Mouse (Mus musculus) G1E-ER4 (cell line): ENCODE measurements around the gene 2610028H24Rik. TPM values are rescaled to one million over a fixed set of nuclear protein-coding genes. Genes with fewer than 3 reads are reported as not detected.

Experiments
- GATA1 ChIP-seq: IDR thresholded peaks from one replicate; pipeline ENCODE4 v1.8.0; 2012; ENCODE audit warnings: low read length, inconsistent platforms
- polyA plus RNA-seq: library from polyadenylated mRNA; stranded (reverse); fragments of >175 nt; gene quantifications from 2 replicates; pipeline ENCODE4 v1.2.3, GENCODE M21; 2012

2610028H24Rik gene
- polyA plus RNA-seq, result 0.04 TPM in 1 of 2 replicates, not detected in the other

GRCm38 (mm10) chr10:76448851-76449250 is at the start of gene 2610028H24Rik:
Gene 2610028H24Rik (plus strand): TSS chr10:76449081.
- TF ChIP-seq GATA1, result no peak

DNA sequence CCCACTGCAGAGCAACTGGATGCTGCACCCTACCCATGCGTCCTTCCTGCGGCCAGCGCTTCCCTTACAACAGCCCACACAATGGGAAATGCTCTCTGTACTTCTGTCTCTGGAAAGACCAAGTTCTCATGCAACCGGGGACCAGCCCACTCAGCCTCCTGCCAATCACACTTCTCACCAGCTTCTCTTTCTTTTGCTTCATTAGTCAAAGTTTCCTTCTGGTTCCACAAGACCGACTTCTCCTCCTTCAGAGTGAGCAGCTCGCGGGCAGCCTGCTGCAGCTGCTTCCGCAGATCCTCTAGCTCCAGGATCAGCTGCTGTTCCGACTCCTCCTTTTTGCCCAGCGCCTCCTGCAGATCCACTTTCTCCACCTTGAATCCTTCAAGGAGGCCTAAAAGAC is 40.4 kb upstream of the 2610028H24Rik start:
- TF ChIP-seq GATA1, result no peak

DNA sequence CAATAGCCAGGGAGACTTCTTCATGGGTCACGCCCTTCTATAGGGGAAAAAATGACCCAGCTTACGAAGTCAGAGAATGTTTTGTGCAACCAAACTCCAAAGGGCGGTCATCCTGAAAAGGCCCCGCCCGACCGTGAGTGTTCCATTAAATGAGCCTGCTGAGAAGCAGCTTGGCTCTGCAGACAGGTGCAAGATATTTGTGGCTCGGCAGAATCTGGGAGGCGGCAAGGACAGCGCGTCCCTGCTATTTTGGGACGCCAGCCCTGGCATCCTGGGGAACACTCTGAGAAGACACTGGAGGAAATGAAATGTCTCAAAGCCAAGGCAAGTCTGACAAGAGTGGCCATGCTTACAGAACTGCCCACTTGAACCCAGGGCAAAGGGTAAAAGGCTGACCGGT is 32.1 kb upstream of the 2610028H24Rik start:
- TF ChIP-seq GATA1, result no peak

DNA sequence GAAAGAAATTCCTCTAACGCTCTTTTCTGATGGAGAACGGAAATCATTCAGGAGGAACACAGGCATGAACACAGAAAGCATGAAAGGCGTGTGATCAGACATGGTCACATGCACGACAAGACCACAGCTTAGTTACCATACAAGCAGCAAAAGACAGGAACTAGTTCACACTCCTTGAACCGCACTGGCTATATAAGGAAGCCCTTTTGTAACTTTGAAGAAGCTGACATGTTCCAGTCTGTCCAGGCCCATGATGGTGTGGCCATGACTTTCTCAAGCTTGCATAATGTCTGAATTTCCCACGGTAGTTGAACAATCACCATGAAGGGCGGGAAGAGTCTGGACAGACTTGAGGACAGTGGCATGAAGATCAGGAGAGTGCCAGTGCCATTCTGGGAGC is 23.2 kb upstream of the 2610028H24Rik start:
- no peak for TF ChIP-seq GATA1

- TF ChIP-seq GATA1, result no peak
These were observed 15.0 kb upstream of the 2610028H24Rik start for GRCm38 (mm10) chr10:76433925-76434324.

- TF ChIP-seq GATA1, result no peak
These were observed 9.6 kb upstream of the 2610028H24Rik start for GRCm38 (mm10) chr10:76439107-76439890.

DNA sequence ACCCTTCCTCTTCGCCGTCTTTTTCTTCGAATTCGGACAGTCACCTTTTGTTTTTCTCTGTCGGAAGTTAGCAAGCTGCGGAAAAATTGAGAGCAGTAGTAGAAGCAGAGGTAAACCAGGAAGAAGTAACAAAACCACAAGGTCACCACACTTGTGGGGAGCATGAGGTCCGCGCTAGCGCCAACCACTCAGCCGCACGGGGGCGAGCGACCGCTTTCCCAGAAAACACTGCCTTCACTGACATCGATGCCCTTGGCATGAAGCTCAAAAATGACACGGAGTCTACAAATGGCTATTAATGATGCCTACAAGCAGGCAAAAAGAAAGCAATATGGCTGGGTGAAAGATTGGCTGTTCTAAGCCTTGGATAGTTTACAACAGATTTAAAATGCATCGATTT is 8.6 kb upstream of the 2610028H24Rik start, which contains the start of gene AC141477.1:
Gene AC141477.1 (minus strand): TSS at position 164 of the 400 bp plus-strand sequence.
- no peak for TF ChIP-seq GATA1

DNA sequence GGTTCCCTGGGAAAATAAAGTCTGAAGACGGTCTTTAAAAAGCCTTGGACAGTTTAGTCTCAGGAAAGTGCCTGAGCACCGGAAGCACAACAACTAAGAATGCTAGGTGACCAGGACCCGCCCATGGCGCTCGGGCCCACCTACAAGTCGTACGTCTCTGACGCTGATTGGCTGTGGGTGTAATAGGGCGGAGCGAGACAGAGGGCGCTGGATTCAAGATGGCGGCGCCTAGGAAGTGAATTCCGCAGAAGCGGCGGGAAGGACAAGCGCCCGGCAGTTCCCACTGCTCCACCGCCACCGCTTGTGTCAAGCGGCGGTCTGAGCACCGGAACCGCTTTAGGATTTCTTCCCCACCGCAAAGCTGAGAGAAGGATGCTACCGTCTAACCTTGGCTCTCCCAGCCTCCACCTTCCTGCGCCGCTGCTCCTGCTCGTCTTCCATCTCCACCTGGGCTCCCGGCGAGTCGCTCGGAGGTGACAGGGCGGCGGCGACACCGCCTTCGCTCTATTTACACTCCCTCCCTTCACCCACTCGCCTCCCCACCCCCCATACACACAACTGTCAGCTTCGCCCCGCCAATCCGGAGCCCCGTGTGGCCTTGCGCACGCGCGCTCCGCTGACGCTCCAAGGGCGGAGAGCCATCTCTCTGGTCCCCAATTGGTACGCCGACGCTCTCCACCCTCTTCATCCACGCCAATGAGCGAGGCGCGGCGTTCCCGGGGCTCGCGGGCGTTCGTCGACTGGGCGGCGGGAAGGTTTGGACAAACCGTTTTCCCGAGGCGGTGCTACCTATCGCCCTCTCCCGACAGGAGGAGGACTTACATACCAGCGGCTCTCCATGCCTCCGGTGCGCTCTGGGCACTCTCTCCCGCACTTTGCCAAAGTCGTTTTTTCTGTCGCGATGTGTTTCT is 6.4 kb upstream of the 2610028H24Rik start, which contains the start of gene Pcnt:
Gene Pcnt (minus strand): TSS at position 609 of the 911 bp plus-strand sequence.
- TF ChIP-seq GATA1, result no peak

DNA sequence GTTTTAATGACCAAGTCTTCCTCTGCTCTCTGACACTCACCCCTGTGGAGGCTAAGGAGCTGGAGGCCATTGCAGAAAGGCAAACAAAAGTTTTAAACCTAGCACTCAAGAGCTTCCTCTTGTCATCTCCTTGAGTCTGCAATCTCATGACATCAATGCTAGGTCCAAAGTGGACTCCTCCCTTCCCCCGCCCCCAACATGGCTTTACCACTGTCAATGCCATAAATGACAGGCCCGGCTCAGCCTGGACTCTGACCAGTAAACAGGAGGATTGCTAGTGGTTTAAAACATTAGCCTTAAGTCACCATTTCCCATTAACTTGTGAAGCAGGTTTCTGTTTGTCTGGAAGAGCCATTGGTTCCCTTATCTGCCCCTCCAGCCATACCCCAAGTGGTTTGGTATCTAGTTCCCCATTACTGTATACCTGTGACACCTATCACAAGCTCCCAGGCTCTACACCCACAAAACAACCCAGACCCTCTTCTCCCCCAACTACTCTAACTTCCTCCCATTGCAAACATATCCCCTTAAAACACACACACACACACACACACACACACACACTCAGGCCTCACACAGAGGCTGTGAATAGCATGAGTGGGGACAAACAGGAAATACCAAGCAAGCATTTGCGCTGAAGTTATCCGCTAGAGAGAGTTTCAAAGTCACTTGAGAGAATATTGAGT is 2.7 kb upstream of the 2610028H24Rik start:
- TF ChIP-seq GATA1, result peak; percentile 76

GRCm38 (mm10) chr10:76447406-76448229 is 1.3 kb upstream of the 2610028H24Rik start:
- no peak for TF ChIP-seq GATA1

DNA sequence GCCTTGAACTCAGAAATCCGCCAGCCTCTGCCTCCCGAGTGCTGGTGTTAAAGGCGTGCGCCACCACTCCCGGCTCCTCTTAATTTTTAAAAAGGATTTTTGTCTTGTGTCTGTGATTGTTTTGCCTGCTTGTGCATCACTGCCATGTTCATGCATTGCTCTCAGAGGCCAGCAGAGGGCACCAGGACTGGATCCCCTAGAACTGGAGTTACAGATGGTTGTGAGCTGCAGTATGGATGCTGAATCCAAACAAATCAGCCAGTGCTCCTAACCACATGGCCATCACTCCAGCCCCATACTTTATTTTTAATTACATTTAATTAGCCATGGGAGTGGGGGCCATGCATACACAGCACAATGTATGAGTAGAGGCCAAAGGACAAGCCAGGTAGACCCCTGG is 6.4 kb downstream of the 2610028H24Rik start:
- TF ChIP-seq GATA1, result no peak

- no peak for TF ChIP-seq GATA1
These were observed 12.4 kb downstream of the 2610028H24Rik start for GRCm38 (mm10) chr10:76461255-76461654.

GRCm38 (mm10) chr10:76462312-76462711 is 13.4 kb downstream of the 2610028H24Rik start:
- TF ChIP-seq GATA1, result no peak

DNA sequence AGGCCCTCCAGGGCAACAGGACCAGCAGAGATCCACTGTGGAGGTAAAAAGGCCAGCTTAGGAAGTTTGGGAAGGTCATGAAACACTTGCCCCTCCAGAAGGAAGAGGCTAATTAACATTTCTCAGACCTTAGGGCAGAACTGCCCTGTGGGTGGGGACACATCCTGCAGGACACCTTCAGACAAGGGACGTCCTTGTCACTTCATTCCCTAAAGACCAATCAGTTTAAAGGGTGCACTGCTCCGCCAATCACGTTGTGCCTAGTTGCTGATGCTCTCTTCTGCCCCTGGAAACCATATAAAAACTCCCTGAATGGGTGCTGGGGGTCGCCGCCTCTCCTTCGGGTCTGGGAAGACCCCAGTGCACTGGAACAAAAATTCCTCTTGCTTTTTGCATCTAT is 13.8 kb downstream of the 2610028H24Rik start:
- no peak for TF ChIP-seq GATA1
